1 mouse cellular context compared by ENCODE assay signal in the genomic region with DNA sequence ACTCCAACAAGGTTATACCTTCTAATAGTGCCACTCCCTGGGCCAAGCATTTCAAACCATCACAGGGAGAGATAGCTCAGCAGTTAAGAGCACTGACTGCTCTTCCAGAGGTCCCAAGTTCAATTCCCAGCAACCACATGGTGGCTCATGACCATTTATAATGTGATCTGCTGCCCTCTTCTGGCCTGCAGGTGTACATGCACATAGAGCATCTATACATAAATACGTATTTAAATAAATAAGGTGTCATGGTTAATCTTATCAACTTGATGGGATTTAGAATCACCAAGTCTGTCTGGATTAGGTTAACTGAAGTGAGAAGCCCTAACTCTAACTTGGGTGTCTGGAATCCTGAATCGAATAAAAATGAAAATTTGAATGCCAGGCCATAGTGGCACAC.
TF ChIP-seq lines count a peak whose summit lies in the region.

No protein-coding gene starts in this region.

TF ChIP-seq in MEL, 35 proteins besides CTCF, POLR2A, EP300 and RAD21 (continued from another document):
- no peak for TF ChIP-seq RCOR1 (IDR thresholded peaks at IDR 0.05; ENCODE audit: low read depth, low read length)
